Comparison of ENCODE assay signal across 10 mouse cellular contexts in genomic region chr9:45740584-45740980, GRCm38 (mm10).
DNase-seq lines count a peak whose midpoint lies in the region; ATAC-seq lines count a peak whose summit lies in the region.
"Had no signal": no experiment of that assay in that cellular context is flagged by ENCODE, and none has a peak within 500 bp of the region (broad histone marks: within the 10 kb centered on the region; RNA-seq: fewer than 3 reads in every experiment).

No protein-coding gene starts in this region.

- no peak overlapping the region for H3K4me3 ChIP-seq in hindbrain, embryonic 10.5 days
- no peak overlapping the region for H3K4me3 ChIP-seq in hindbrain, embryonic 12.5 days
- H3K4me3 ChIP-seq in hindbrain, embryonic 15.5 days = no peak overlapping the region
- H3K4me3 ChIP-seq: embryonic facial prominence, embryonic 13.5 days; megakaryocyte, embryonic 14.5 days had no signal

- 0 out of 2 replicates have a peak, but pooled peaks cover 5% of the 10 kb centered on the region for H3K4me1 ChIP-seq in hindbrain, embryonic 10.5 days (replicated peaks)
- peaks cover 16% of the 10 kb centered on the region for H3K4me1 ChIP-seq in hindbrain, embryonic 12.5 days
- peaks cover 25% of the 10 kb centered on the region for H3K4me1 ChIP-seq in hindbrain, embryonic 15.5 days (replicated peaks)
- H3K4me1 ChIP-seq: megakaryocyte, embryonic 14.5 days had no signal

- H3K27ac ChIP-seq in hindbrain, embryonic 10.5 days = no peak overlapping the region
- H3K27ac ChIP-seq in hindbrain, embryonic 12.5 days = no peak overlapping the region
- H3K27ac ChIP-seq in hindbrain, embryonic 15.5 days (replicated peaks) = peak overlapping the region; percentile 66
- H3K27ac ChIP-seq: embryonic facial prominence, embryonic 13.5 days had no signal

- no peak for ATAC-seq in hindbrain, embryonic 12.5 days (ENCODE audit: low FRiP score)
- peak; percentile 45; the same call in 1 of the 2 replicates for ATAC-seq in hindbrain, embryonic 15.5 days (ENCODE audit: low FRiP score, low read depth)

- peak; percentile 29 for DNase-seq in hindbrain, embryonic 10.5 days (ENCODE audit: low spot score)
- peak; percentile 7 for DNase-seq in A20 (ENCODE audit: low read depth, low spot score)
- peak; percentile 84 to 87 for DNase-seq in cerebellum, postnatal 14 days
- DNase-seq in thymus, postnatal 0 days (ENCODE audit: low spot score) = no peak
- DNase-seq in frontal cortex, postnatal 36 days (ENCODE audit: low spot score in 2 of 2) = no peak
- DNase-seq in layer of hippocampus, adult 11-12 months (ENCODE audit: low spot score) = no peak

- peaks cover 9% of the 10 kb centered on the region; the same call in 1 of the 2 replicates for H3K27me3 ChIP-seq in hindbrain, embryonic 10.5 days (ENCODE audit: insufficient read depth, poor library complexity, severe bottlenecking)
- H3K27me3 ChIP-seq in hindbrain, embryonic 12.5 days = peaks cover 7% of the 10 kb centered on the region; the same call in 1 of the 2 replicates
- H3K27me3 ChIP-seq in hindbrain, embryonic 15.5 days = no peaks in the 10 kb centered on the region

- no peak overlapping the region for H3K9ac ChIP-seq in hindbrain, embryonic 12.5 days
- no peak overlapping the region for H3K9ac ChIP-seq in hindbrain, embryonic 15.5 days
- H3K9ac ChIP-seq: embryonic facial prominence, embryonic 13.5 days had no signal

- no peak overlapping the region for H3K4me2 ChIP-seq in hindbrain, embryonic 12.5 days (replicated peaks)
- H3K4me2 ChIP-seq in hindbrain, embryonic 15.5 days = no peak overlapping the region
- H3K4me2 ChIP-seq: embryonic facial prominence, embryonic 13.5 days had no signal

- 63% methylated on average over 2 of the region's 2 CpGs for WGBS in hindbrain, embryonic 10.5 days
- WGBS in hindbrain, embryonic 12.5 days = 65% methylated on average over 2 of the region's 2 CpGs
- 60% methylated on average over 2 of the region's 2 CpGs for WGBS in hindbrain, embryonic 15.5 days

- H3K36me3 ChIP-seq in hindbrain, embryonic 10.5 days = no peaks in the 10 kb centered on the region
- no peaks in the 10 kb centered on the region for H3K36me3 ChIP-seq in hindbrain, embryonic 12.5 days
- no peaks in the 10 kb centered on the region for H3K36me3 ChIP-seq in hindbrain, embryonic 15.5 days
- H3K36me3 ChIP-seq: embryonic facial prominence, embryonic 13.5 days had no signal

- no peaks in the 10 kb centered on the region for H3K9me3 ChIP-seq in hindbrain, embryonic 10.5 days
- H3K9me3 ChIP-seq in hindbrain, embryonic 12.5 days (replicated peaks) = no peaks in the 10 kb centered on the region
- H3K9me3 ChIP-seq in hindbrain, embryonic 15.5 days = no peaks in the 10 kb centered on the region
- H3K9me3 ChIP-seq: embryonic facial prominence, embryonic 13.5 days; megakaryocyte, embryonic 14.5 days had no signal

Comparison
In these comparisons a context has a peak if more than half of its experiments do, and no peak if none do; other contexts are left out.
1. DNase-seq: peak in hindbrain, embryonic 10.5 days (single experiment), A20 (single experiment) and cerebellum, postnatal 14 days (2 of 2); none in thymus, postnatal 0 days (single experiment), frontal cortex, postnatal 36 days (0 of 2) and layer of hippocampus, adult 11-12 months (single experiment).